Mouse (Mus musculus) embryo, embryonic 11 days (tissue): ENCODE measurements around the gene Fkbp9.

ENCODE experiments used
- DNase-seq: peaks from one replicate; pipeline ENCODE4 v3.0.0-alpha.2; 2015

Gene Fkbp9

DNA sequence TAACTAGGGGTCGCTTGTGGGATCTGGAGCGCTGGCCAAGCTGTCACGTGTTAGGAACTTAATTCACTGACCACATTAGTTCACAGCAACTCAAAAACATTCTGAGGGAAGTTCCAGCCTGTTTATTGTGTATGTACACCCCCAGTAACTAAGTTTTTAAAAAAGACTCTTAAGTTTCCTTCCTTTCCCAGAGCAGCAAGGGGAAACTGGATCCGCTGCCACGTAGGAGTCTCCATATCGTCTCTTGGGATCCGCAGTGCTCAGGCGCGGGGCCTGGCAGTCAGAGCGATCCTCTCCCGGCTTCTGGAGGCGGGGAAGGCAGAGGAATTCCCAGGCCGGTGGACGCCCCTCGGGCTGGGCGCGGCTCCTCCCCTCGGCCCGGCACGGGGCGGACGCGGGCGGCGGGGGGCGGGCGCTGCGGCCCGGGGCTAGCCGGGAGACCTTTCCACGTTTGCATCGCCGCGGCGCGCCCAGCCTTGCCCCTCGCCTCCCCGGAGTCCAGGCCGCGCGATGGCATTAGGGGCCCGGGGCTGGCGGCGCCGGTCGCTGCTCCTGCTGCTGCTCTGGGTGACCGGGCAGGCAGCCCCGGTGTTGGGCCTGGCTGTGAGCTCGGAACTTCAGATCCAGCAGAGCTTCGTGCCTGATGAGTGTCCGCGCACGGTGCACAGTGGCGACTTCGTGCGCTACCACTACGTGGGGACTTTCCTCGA, at the start of gene Fkbp9:
Gene Fkbp9, plus strand, starts transcription at position 363 of the 710 bp plus-strand sequence.
- peak; percentile 92 for DNase-seq

DNA sequence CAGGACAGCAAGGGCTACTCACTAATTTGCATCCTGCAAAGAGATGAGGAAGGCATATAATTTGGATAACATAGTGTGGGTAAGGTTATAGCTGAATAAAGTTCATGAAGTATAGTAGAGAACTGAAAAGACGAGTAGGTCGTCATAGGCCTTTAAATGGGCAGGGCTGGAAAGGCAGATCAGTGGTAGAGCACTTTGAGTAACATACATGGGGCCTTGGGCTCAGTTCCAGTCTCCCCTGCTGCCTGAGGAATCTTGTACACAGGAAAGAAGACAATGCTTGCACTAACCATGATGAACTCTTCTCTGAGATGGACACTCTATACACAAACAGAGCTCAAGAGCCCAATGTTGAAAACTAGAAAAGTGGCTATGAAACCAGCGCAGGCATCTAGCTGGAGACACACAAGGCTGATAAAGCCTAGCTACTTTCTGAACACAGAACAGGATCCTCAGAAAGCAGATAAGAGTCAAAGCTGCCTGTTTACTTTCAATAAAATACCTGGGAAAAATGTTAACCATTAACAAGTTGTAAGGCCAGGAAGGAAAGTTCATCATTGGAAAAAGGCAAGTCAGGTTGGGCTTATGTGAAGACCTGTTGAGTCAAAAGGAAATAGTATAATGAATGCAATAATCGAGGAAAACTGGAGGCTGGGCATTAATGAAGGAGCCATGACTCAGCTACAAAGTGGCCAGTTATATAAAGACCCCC, 48.1 kb upstream of the Fkbp9 start:
- DNase-seq = no peak

GRCm38 (mm10) chr6:56785068-56785467, 46.8 kb upstream of the Fkbp9 start:
- no peak for DNase-seq

DNA sequence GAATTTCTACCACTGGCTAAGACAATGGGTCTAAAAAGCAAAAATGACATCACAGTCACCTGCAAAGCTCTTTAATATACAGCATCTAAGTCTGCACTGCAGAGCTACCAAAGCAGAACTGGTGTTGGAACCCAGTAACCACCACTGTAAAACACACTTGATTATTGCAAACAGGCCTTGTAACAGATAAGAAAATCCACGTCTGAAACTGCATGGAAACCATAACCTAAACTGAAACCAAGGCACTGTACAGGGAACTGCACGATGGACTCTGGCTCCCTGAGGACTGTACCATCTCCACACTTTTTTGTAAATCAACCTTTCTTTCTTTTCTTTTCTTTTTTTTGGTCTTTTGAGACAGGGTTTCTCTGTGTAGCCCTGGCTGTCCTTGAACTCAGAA, 44.2 kb upstream of the Fkbp9 start:
- DNase-seq = no peak

DNA sequence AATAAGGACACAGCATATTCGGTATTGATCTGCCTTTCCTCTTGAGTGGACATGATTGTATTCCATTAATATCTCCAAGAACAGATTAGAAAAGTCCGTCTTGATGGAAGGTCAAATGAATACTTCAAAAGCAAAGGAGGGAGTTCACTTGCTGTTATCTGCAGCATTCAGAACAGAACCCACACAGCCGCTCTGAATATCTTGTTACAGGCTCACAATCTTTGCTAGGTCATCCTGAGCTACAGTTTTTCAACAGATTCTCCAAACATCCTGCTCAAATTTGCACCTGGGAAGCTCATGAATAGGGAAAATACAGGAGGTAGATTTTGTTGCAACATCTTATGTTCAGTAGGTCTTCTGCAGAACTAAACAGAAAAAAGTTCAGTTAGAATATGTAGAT, 42.5 kb upstream of the Fkbp9 start:
- DNase-seq = no peak

DNA sequence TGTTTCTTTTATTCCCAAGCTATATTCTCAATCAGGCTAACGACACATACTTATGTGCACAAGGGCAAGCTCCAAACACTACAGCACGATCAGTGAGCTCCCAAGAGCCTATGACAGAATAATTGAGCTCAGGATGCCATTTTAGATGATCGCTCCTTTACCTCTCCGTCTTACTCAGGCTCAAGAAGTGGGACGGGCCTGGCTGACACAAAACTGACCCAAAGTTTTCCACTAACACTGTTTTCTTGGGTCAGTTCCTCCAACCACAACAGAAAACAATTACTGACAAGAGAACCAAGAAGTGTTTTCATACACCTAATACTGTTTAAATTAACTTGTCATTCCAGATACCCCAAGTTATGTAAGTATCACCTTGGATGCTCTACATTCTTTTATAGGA, 37.0 kb upstream of the Fkbp9 start:
- DNase-seq = no peak

GRCm38 (mm10) chr6:56796232-56796631, 35.6 kb upstream of the Fkbp9 start:
- no peak for DNase-seq

DNA sequence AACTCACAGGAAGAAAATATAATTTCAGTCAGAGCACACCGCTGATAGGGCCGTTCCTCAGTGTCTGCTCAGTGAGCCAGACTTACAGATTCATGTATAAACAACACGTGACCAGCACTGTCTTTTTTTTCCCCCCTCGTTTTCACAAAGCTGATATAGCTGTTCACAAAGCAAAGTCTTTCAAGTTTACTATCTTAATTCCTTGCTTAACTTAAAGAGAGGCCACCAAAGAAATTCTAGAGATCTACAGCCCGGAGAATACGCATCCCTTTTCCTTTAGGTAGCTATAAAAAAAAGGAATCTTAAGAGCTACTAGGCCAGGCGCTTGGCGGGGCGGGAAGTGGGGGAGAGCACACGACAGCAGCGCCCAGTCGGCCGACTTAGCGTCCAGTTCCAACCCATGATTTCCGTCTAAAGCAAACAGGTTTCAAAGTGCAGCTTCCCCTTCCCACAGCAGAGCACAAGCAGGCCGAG, 35.2 kb upstream of the Fkbp9 start:
- DNase-seq = peak; percentile 75

GRCm38 (mm10) chr6:56797311-56798151, 34.3 kb upstream of the Fkbp9 start, which contains the start of gene Kbtbd2:
Kbtbd2 (minus strand) TSS chr6:56797813.
- peak; percentile 96 for DNase-seq

DNA sequence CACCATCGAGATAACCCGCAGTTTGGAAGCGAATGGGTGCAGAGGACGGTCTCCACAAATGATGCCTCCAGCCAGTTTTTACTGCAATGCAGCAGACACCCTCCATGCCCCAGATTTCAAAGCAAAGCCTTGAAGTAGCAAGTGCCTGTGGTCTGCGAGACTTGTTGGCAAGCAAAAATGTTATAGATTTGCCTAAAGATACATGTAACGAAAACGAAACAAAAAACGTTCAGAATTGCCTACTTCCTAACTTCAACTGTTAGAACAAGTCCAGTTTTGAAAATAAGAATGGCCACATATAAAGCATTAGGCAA, 33.8 kb upstream of the Fkbp9 start:
- DNase-seq = no peak

DNA sequence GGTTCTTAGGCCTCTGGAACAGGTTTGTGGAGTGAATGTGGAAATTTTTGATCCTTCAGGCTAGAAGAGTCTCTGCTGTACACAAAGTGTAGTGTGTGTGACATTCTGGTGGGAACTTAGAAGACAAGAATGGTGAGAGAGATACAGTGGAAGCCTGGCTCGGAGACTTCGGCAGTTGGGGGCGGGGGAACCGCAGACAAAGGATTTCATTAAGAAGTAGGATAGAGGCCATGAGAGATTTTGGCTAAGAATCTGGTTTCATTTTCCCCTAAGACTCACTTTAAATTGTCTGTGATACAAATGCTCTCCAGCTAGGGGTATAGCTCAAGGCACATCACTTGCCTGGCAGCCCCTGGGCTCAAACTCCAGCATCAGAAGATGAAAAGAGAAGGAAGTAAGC, 26.8 kb upstream of the Fkbp9 start:
- no peak for DNase-seq

DNA sequence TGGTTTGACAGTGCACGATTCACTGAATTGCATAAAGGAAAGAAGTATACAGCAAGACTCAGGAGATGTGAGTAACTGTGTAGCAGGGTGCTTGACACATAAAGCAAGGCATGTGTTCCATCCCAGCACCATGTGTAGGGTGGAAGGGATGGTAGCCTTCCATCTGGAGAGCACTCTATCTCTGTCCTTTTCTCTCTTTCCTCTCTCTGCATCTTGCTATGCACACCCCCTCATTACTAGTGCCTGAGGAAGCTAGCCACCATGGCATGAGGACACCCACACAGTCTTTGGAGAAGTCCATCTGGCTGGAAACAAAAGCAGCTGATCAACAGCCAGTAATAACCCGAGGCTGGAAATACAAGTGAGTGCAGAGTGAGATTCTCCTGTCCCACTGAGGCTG, 25.7 kb upstream of the Fkbp9 start:
- DNase-seq = no peak

DNA sequence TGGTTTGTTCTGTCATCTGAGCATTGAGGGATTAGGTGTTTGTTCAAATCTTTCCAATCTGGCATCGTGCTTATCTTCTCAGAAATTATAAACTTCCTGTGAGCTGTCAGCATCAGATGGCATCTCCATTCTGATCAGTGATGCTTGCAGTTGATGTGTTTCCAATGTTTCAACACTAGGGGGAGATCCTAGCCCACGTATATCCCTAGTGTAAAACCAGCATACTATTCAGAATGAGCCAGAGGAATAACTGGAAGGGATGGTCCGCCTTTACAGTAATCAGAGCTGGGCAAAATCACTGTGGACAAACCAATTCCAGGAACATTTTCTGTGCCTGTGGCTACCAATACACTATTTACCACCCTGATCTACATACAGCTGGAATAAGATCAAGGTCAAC, 23.2 kb upstream of the Fkbp9 start:
- DNase-seq = peak; percentile 65

GRCm38 (mm10) chr6:56813332-56813731, 18.5 kb upstream of the Fkbp9 start:
- DNase-seq = no peak

GRCm38 (mm10) chr6:56818436-56819123, 13.3 kb upstream of the Fkbp9 start:
- DNase-seq = no peak

DNA sequence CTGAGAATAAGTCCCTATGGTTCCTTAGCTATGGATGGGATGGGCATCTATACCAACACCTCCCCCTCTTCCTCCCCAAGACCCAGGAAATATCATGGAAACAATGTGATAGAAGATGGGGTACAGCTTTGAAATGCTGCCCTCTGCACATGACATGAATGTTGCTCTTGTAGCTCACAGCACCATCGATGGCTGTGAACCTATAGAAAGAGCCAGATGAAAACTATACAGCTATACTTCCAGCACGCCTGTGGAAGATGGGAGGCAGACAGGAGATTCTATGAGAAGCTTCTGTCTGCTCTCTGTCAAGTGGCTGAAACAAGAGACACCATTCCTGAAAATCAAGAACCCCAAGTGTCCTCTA, 12.8 kb upstream of the Fkbp9 start:
- DNase-seq = no peak

DNA sequence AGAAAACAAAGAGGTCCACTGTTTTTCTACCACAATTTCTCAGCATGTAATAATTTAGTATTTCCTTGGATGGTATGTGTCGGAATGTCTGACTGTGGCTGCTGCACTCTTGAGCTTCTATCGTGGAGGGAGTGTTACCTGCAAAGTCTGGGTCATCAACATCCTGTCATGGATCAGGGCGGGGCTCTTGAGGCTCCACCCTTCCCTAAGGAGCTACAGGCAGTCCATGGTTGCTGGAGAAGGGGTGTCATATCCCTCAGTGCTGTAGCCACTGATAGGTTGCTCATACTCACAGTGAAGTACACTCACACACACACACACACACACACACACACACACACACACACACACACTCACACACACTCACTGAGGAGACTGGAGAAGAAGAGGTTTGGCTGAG, 6.2 kb upstream of the Fkbp9 start:
- no peak for DNase-seq

DNA sequence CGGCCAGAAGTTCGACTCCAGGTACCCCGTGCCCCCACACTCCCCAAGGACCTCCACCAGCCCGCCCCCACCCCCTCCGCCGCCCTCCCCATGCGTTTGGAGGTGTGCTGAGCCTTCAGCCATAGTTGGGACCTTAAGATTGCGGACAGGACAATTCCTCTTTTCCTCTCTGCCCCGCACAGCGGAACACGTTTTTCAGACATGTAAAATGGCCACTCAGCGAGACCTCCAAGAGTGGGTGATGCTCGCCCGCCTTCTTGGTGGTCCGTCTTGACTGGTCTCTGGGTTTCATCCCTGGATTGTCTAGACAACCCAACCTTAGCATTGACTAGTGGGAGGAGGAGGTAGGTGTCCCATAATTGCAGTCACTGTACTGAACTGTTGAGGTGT, 543 bp downstream of the Fkbp9 start:
- DNase-seq = peak; percentile 57

DNA sequence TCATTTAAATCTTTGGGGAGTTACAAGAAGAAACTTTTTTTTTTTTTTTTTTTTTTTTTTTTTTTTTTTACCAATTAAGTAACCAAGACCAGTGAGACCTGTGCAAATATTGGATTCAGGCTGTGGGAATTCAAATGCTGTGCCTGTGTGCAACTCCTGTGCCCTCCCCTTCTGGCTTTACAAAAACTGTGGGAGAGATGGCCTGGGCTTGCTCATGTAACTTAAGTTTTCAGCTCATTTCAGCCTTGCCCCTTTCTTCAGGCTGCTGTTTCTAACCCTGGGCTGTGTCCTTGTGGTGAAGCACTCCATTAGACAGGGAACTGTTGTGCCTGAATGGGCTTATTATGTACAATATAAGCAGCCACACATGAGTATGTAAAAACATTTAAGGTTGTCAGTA, 971 bp downstream of the Fkbp9 start:
- peak; percentile 7 for DNase-seq

GRCm38 (mm10) chr6:56834769-56835168, 2.9 kb downstream of the Fkbp9 start:
- peak; percentile 17 for DNase-seq

- DNase-seq = no peak
Observed at GRCm38 (mm10) chr6:56835532-56835931, 3.7 kb downstream of the Fkbp9 start.

GRCm38 (mm10) chr6:56837166-56837565, 5.3 kb downstream of the Fkbp9 start:
- no peak for DNase-seq

GRCm38 (mm10) chr6:56837621-56838020, 5.8 kb downstream of the Fkbp9 start:
- DNase-seq = no peak
